Mouse (Mus musculus) embryo, embryonic 10.5 days (tissue): ENCODE measurements around the gene Gabpa.

Experiments used
- DNase-seq: peaks from one replicate; pipeline ENCODE4 v3.0.0-alpha.2; 2015; ENCODE audit warnings: low spot score

Gene Gabpa

GRCm38 (mm10) chr16:84834745-84835440 lies at the start of gene Gabpa:
Gene Gabpa, plus strand, starts transcription at chr16:84834925.
- DNase-seq: peak; percentile 98

GRCm38 (mm10) chr16:84784966-84785365 lies 49.8 kb upstream of the Gabpa start:
- DNase-seq: no peak

GRCm38 (mm10) chr16:84790595-84791165 lies 44.0 kb upstream of the Gabpa start:
- no peak for DNase-seq

GRCm38 (mm10) chr16:84793401-84793800 lies 41.3 kb upstream of the Gabpa start:
- DNase-seq: no peak

- DNase-seq: no peak
Observed at GRCm38 (mm10) chr16:84795337-84795736, 39.4 kb upstream of the Gabpa start.

- DNase-seq: no peak
Observed at GRCm38 (mm10) chr16:84796678-84797077, 38.0 kb upstream of the Gabpa start.

- no peak for DNase-seq
Observed at GRCm38 (mm10) chr16:84800038-84800437, 34.7 kb upstream of the Gabpa start.

GRCm38 (mm10) chr16:84802217-84802616 lies 32.5 kb upstream of the Gabpa start:
- no peak for DNase-seq

- DNase-seq: no peak
Observed at GRCm38 (mm10) chr16:84804866-84805265, 29.9 kb upstream of the Gabpa start.

- DNase-seq: no peak
Observed at GRCm38 (mm10) chr16:84806175-84806574, 28.6 kb upstream of the Gabpa start.

GRCm38 (mm10) chr16:84807874-84808273 lies 26.9 kb upstream of the Gabpa start:
- no peak for DNase-seq

- no peak for DNase-seq
Observed at GRCm38 (mm10) chr16:84810254-84810653, 24.5 kb upstream of the Gabpa start.

- DNase-seq: no peak
Observed at GRCm38 (mm10) chr16:84813852-84814251, 20.9 kb upstream of the Gabpa start.

- DNase-seq: no peak
Observed at GRCm38 (mm10) chr16:84814511-84814910, 20.2 kb upstream of the Gabpa start.

- DNase-seq: peak; percentile 72
Observed at GRCm38 (mm10) chr16:84817423-84817822, 17.3 kb upstream of the Gabpa start.

GRCm38 (mm10) chr16:84825009-84825408 lies 9.7 kb upstream of the Gabpa start:
- no peak for DNase-seq

GRCm38 (mm10) chr16:84831696-84832095 lies 3.0 kb upstream of the Gabpa start:
- no peak for DNase-seq

- no peak for DNase-seq
Observed at GRCm38 (mm10) chr16:84832736-84833135, 2.0 kb upstream of the Gabpa start.

- no peak for DNase-seq
Observed at GRCm38 (mm10) chr16:84834344-84834743, 381 bp upstream of the Gabpa start.

- peak; percentile 83 for DNase-seq
Observed at GRCm38 (mm10) chr16:84835441-84835822, 707 bp downstream of the Gabpa start, which contains the start of gene Atp5j. Gene Atp5j, minus strand, starts transcription at chr16:84835625.

- DNase-seq: peak; percentile 78
Observed at GRCm38 (mm10) chr16:84835823-84836743, 1.4 kb downstream of the Gabpa start.

GRCm38 (mm10) chr16:84838576-84838975 lies 3.9 kb downstream of the Gabpa start:
- DNase-seq: no peak

GRCm38 (mm10) chr16:84853492-84853891 lies 18.8 kb downstream of the Gabpa start:
- DNase-seq: no peak
